Mouse (Mus musculus) layer of hippocampus, adult 18-20 months (tissue): ENCODE measurements around the gene Tbc1d22a. TPM values are rescaled to one million over a fixed set of nuclear protein-coding genes. Genes with fewer than 3 reads are reported as not detected.
"Not testable (repeated sequence)": the region's sequence is repeated elsewhere in the genome, so short reads cannot be mapped to it uniquely, and the experiment has no call there.

ENCODE experiments used
- DNase-seq, 2 experiments: peaks; one replicate each; pipeline ENCODE4 v3.0.0; 2022; ENCODE audit warnings: low spot score in 2 of 2
- long read RNA-seq: library from polyadenylated mRNA; stranded (forward); transcript quantifications from one replicate; pipeline ENCODE4 v2.0.0, GENCODE M21; 2021
- total RNA-seq, 2 experiments: library from RNA; stranded (reverse); gene quantifications; 2 replicates each; pipeline ENCODE4 v1.2.3; 2021

The Tbc1d22a gene
- 10 to 100 TPM; 34.7 to 35.9 TPM for total RNA-seq
- long read RNA-seq, transcript Tbc1d22a-201 (13 exons, 3,229 nt), result major isoform, 76 of 97 reads
- long read RNA-seq, partial matches to known transcripts, result 4 of 97 reads
- long read RNA-seq, other reads (novel, unspliced or antisense), result 17 of 97 reads

DNA sequence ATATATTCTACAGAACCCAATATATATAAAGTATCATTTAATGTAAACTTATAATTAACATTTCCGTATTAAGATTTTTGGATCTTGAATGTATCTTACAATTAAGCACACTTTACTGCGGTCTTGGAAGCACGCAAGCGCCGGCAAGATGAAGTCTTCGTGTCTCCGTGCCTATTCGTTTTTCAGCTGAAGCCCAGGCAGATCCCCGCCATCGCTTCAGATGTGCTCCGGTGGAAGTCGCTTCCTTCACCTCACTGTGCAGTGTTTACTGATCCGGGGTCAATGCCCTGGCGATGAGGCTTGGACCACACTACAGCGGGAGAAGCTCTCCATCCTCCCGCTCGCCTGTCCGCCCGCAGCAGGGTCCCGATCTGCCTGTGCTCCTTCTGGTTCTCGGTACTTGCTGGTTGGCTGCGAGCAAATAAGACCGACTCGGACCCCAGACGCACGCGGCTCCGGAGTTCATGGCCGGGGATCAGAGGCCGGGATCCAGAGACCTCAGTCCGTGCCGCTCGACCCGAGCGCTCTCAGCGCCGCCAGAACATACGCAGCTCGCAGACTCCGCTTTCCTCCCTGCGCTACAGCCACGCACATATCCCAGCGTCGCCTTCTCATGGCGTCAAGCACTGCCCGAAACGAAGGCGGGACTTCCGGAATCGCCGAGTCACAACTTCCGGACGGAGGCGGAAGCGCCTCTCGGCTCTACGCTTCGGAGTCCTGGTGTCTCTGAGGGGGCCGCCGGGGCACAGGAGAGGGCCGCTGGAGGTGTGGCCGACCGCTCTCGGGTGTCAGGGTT, at the start of gene Tbc1d22a:
Tbc1d22a (plus strand) TSS at position 707 of the 796 bp plus-strand sequence.
- peak; percentile 92 to 95 for DNase-seq

GRCm38 (mm10) chr15:86164718-86165345, 49.4 kb upstream of the Tbc1d22a start:
- no peak for DNase-seq

- DNase-seq, result no peak
Measured at GRCm38 (mm10) chr15:86165811-86166590, 48.3 kb upstream of the Tbc1d22a start.

GRCm38 (mm10) chr15:86167032-86167655, 47.1 kb upstream of the Tbc1d22a start:
- no peak for DNase-seq

DNA sequence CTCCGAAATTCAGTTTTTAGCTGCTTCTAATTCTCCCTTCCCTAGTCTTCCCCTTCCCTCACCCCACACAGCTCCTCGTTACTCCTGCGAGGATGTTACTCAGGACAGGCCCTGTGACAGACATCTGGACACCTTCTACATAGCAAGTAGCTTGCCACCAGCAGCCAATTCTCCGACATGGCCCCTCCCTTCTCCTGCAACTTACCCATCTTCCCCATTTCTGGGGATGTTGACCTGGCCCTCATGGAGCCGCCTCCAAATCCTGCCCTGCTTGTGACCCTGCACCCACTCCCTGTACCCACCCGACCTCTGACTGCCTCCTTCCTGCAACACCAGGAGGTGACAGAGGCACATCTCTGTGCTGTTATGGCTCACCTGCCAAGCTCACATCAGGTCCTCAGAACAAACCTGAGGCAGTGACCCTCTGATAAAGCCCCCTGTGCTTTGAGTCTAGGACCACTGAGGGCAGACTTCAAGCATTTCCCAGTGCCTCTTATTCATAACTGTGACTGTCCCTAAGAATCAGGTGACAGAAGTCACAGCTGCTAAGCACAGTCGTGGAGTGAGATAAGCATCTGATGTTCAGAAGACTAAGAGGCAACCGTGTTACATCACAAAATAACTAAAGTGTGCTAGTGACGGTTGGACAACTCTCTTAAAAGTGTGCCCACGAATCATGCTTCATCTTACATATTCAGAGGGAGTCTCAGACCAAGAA, 46.3 kb upstream of the Tbc1d22a start:
- no peak for DNase-seq

- peak; percentile 52 to 72 for DNase-seq
Measured at GRCm38 (mm10) chr15:86168505-86168867, 45.8 kb upstream of the Tbc1d22a start.

DNA sequence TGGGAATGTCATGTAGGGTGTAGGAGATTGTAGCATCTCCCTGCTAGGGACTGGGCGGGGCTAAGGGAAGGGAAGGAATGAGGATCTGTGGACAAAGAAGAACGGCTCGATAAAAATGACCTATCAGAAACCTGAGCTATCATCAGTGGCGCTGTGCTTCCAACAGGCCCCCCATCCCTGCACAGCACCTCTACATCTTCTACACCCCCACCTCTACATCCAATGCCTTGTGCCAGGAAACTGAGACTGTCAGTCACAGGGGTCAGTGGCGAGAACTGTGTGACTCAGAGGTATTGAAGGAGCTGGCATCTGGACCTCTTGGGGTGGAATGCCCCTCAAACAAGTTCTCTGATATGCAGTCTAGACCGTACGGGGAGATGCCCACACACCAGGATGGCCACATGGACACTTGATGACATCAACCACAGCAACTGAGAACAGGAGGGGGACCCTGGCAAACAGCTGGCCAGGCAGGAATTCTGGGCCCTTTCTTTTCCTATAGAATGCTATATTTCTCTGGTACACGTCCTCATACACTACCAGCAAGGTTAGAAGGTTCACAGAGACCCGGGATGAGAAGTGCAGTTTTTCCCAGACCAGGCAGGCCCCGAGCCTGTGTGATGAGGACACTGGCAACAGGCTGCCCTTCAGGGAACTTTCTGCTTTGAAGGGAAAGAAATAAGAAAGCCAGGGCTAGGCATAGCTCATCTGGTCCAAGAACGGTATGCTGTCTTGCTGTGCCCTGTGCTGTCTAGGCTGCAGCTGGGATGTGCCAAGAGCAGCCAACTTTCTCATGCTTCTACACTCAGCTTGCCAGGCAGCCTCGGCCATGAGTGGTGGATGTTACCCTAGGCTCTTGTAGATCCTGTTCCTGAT, 45.1 kb upstream of the Tbc1d22a start:
- no peak for DNase-seq

GRCm38 (mm10) chr15:86169817-86170110, 44.5 kb upstream of the Tbc1d22a start:
- DNase-seq, result no peak

- no peak for DNase-seq
Measured at GRCm38 (mm10) chr15:86171316-86171715, 42.9 kb upstream of the Tbc1d22a start.

DNA sequence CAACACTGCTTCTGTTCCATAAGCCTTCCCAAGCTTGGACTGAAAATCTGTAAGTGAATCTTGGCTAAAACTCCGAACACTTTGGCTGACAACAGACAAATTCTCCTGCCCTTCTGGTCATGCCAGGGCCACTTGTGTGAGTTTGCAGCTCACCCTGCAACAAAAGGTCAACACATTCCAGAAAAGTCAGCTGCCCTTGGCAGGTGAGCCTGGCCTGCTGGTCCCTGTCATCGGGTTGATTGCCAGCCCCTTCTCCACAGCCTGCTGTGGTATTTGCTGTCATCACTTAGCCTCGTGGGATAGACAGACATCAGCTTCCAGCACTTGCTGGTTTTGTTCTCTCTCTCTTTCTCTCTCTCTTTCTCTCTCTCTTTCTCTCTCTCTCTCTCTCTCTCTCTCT, 42.1 kb upstream of the Tbc1d22a start:
- no peak for DNase-seq

DNA sequence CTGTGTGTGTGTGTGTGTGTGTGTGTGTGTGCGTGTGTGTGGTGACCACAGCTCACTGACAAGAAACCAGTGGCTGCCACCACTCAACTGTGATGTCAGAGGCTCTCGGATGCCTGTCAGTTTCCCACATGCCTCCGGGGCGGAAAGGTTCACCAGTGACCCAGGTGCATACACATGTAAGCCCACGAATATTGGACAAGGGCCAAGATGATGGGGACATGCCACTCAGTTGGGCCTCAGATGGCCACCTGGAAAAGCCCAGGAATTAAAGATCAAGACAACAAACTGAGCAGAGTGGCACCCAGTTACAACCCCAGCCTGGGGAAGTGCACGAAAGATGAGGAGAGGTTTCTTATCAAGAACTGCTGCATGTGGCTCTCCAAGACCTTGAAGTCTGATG, 41.7 kb upstream of the Tbc1d22a start:
- no peak for DNase-seq

DNA sequence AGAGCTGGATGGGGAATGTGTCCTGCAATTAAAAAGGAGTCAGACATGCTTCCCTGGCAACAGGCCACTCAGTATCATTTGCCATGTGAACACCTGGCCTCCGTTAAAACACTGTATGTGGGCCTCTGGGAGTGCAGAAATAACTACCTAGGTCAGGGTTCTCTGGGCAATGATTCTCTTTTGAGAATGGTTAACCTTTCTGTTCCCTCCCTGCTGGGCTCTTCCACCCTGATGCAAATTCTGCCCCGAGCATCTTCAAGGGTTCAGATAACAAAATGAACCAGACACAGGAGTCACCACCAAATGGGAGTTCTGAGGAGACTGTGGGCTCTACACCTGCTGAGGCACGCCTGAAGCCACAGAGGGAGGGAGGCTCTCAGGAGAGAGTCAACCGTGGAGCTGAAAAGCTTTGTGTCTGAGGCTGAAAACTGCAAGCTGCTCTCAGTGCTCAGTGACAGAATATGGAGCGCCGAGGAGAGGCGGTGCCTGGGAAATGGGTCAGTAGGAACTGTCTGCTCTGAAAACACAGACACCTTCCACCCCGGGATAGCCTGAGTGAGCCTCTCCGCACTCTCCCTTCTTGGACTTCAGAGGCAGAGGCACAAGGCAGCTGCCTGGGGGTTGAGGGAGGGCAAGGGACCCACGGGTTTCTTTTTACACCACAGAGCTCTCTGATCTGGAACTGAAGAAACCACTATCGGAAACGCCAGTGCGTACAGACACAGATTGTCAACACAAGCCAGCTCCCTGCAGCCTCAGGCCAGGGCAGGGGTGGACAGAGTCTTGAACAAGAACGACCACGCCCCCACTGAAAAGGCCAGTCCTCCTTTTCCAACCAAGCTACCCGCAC, 40.9 kb upstream of the Tbc1d22a start:
- no peak for DNase-seq

DNA sequence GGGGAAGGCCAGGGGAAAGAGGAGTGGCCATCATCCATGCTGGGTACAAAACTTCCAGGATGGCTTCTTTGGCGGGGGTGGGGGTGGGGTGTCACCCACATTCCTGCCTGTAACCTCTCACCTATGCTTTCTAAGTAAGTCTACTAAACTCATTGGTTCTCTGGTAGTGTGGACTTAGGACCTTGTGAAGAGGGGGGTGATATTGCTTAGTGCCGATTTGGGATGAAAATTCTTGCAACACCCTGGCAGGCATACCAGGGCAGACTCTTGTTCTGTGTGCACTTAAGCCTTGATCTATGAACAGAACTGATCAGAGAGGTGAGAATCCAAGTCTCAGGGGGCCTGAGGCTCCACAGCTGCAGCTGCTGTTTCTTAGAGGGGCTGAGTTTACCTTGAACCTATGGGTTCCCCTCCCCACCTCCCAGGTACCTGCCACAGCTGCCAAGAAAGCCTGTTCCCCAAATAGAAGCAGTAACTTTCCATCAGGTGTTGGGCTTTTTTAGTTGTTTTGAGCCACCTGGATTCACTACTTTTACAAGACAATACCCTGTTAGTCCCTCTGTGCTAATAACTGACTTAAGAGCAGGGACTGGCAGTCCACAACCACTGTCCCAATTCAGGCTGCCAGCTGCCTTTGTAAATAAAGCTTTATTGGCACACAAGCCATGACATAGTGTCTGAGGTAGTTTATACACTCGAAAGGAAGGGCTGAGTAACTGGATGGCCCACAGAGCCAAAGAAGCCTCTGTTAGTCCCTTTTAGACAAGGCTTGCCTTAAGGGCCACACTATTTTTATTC, 38.8 kb upstream of the Tbc1d22a start:
- DNase-seq, result no peak

GRCm38 (mm10) chr15:86176166-86176565, 38.1 kb upstream of the Tbc1d22a start:
- DNase-seq, result no peak

GRCm38 (mm10) chr15:86176771-86177702, 37.2 kb upstream of the Tbc1d22a start:
- no peak for DNase-seq

- not testable (repeated sequence) for DNase-seq
Measured at GRCm38 (mm10) chr15:86177703-86178251, 36.5 kb upstream of the Tbc1d22a start.

DNA sequence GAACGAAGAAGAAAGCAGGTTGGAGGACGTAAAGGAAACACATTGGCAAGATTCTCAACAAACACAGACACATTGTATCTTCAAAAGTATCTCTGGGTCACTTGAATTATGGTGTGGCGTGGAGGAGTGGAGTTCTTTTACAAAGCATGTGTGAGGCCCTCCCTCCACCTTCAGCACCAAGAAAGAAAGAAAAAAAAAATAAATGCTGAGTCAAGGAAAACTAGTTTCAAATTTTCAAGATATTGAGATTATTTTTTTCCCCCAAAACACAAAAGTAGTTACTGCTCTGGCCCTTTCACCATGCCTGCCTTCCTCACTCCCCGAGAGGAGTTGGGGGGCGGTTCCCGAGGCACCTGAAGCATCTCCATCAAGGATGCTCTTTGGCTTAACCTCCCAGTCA, 35.7 kb upstream of the Tbc1d22a start:
- DNase-seq, result no peak
